Mouse (Mus musculus) heart, embryonic 11.5 days (tissue): ENCODE results near the gene D030056L22Rik. TPM values are rescaled to one million over a fixed set of nuclear protein-coding genes. Genes with fewer than 3 reads are reported as not detected.

Experiments
- ATAC-seq: fragments of 200-750 bp; cut with Nextera tagmentation; replicated peaks from 2 replicates; pipeline ENCODE4 v1.8.0; 2017; ENCODE audit warnings: moderate library complexity; ENCODE audit not compliant: insufficient number of reproducible peaks, low FRiP score, low TSS enrichment
- H3K27ac ChIP-seq: fragments of 300-500 bp; sonication (generic); 2 replicates; pipeline ENCODE4 v1.5.1; 2014; ENCODE audit warnings: mild to moderate bottlenecking, low read depth, low read length
- H3K27me3 ChIP-seq: fragments of 300-500 bp; sonication (generic); 2 replicates; pipeline ENCODE4 v1.6.1; 2014; ENCODE audit warnings: mild to moderate bottlenecking, low read length, mixed read lengths; ENCODE audit not compliant: control insufficient read depth, insufficient read depth
- H3K36me3 ChIP-seq: fragments of 300-500 bp; sonication (generic); 2 replicates; pipeline ENCODE4 v1.6.1; 2014; ENCODE audit warnings: mild to moderate bottlenecking, low read length, moderate library complexity, mixed read lengths; ENCODE audit not compliant: control insufficient read depth, insufficient read depth
- H3K4me1 ChIP-seq: fragments of 300-500 bp; sonication (generic); 2 replicates; pipeline ENCODE4 v1.6.1; 2014; ENCODE audit warnings: low read length; ENCODE audit not compliant: control insufficient read depth, insufficient read depth
- H3K4me2 ChIP-seq: fragments of 300-500 bp; sonication (generic); 2 replicates; pipeline ENCODE4 v1.6.1; 2014; ENCODE audit warnings: mild to moderate bottlenecking, moderate library complexity
- H3K4me3 ChIP-seq: fragments of 300-500 bp; sonication (generic); 2 replicates; pipeline ENCODE4 v1.5.1; 2014; ENCODE audit warnings: low read depth, low read length
- H3K9ac ChIP-seq: fragments of 300-500 bp; sonication (generic); 2 replicates; pipeline ENCODE4 v1.6.1; 2014; ENCODE audit warnings: mild to moderate bottlenecking, low read depth, low read length, moderate library complexity
- H3K9me3 ChIP-seq: fragments of 300-500 bp; sonication (generic); replicated peaks from 2 replicates; pipeline ENCODE4 v1.6.1; 2016; ENCODE audit warnings: low read length; ENCODE audit not compliant: control insufficient read depth
- WGBS: fragments of 180-500 bp; shearing (Covaris S2); extraction: QIAGEN DNeasy Blood & Tissue Kit; methylation state at CpG from one replicate; pipeline ENCODE4 v1.1.7; 2014; ENCODE audit not compliant: insufficient replicate concordance; 5-methylcytosine and 5-hydroxymethylcytosine counted together
- polyA plus RNA-seq: library from polyadenylated mRNA; unstranded; fragments of >200 nt; fragmentation: Nextera tagmentation; extraction: Ambion mirVana; gene quantifications from 2 replicates; pipeline ENCODE4 v1.2.1, GENCODE M21; 2014

D030056L22Rik gene
- polyA plus RNA-seq = 26.9 and 27.7 TPM in 2 replicates

DNA sequence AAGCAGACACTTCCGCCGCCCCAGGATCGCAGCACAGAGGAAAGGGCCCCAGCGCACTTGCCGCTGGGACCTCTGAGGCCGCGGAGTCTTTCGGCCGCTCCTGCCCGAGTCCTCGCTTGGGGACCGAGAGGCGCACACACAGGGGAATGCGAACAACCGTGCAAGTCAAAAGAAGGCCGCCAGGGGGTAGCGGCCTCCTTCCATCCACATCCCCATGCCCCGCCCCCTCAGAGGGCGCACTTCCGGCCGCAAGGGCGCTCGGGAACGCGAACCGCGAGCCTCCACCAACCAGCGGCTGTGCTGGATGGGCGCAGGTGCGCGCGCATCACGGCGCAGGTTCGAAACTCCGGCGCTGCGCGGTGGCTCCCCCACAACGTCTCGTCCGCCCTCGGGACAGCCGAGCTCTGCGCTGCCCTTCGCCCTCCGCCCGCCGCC, at the start of gene D030056L22Rik:
TSS of gene D030056L22Rik (plus strand) at position 328 of the 435 bp plus-strand sequence.
- Histone ChIP-seq H3K36me3 (no peaks in the 10 kb centered on the region), H3K27ac (peak within 1 kb of the TSS; percentile 93), H3K9me3 (no peaks in the 10 kb centered on the region), H3K27me3 (no peaks in the 10 kb centered on the region), H3K4me3 (peak within 1 kb of the TSS; percentile 89), H3K4me1 (peaks cover 12% of the 10 kb centered on the region), H3K4me2 (peak within 1 kb of the TSS; percentile 82), H3K9ac (peak within 1 kb of the TSS; percentile 90)
- peak; percentile 97 for ATAC-seq
- under 1% methylated on average over 38 of the region's 49 CpGs for WGBS

DNA sequence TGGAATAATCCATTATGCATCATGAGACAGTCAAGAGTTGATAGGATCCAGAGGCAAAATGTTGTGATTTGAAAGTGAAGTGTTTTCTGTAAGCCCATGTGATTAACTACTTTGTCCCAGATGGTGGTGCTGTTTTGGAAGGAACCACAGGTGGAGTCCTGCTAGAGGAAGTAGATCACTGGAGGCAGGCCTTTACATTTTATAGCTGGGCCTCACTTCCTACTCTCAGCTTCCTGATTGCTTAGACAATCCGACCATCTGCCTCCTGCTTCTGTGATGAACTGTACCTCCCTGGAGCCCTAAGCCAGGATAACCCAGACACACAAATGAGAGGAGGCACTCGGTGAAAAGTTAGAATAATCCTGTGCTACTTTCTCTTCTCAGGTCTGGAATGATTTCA, 49.1 kb upstream of the D030056L22Rik start:
- ATAC-seq = no peak
- Histone ChIP-seq H3K9ac (no peak overlapping the region), H3K27me3 (no peaks in the 10 kb centered on the region), H3K4me3 (no peak overlapping the region), H3K4me1 (no peaks in the 10 kb centered on the region), H3K36me3 (no peaks in the 10 kb centered on the region), H3K27ac (no peak overlapping the region), H3K9me3 (no peaks in the 10 kb centered on the region), H3K4me2 (no peak overlapping the region)
- 60% methylated on average over 2 of the region's 2 CpGs for WGBS

DNA sequence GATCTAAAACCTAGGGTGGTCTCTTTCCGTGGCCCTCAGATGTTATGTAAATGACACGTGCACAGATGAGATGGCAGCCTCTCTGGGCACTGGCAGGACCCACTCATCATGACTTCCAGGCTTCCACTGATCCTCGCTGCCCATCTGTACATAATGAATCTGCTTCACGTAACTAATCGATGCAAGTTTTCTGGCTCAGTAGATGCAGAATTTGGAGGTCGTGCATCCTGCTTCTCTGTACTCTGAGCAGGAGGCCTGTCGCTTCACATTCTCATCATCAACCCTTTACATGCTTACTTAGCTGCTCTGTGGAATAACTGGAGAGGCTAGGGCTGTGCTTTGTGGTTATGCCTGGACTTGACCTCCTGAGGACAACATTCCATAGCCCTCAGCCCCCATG, 46.0 kb upstream of the D030056L22Rik start:
- no peak overlapping the region for H3K4me2 ChIP-seq
- no peaks in the 10 kb centered on the region for H3K9me3 ChIP-seq
- no peaks in the 10 kb centered on the region for H3K36me3 ChIP-seq
- no peak overlapping the region for H3K27ac ChIP-seq
- WGBS = 85% methylated on average over 7 of the region's 7 CpGs
- no peak overlapping the region for H3K4me3 ChIP-seq
- ATAC-seq = no peak
- H3K27me3 ChIP-seq = no peaks in the 10 kb centered on the region
- no peaks in the 10 kb centered on the region for H3K4me1 ChIP-seq
- H3K9ac ChIP-seq = no peak overlapping the region

DNA sequence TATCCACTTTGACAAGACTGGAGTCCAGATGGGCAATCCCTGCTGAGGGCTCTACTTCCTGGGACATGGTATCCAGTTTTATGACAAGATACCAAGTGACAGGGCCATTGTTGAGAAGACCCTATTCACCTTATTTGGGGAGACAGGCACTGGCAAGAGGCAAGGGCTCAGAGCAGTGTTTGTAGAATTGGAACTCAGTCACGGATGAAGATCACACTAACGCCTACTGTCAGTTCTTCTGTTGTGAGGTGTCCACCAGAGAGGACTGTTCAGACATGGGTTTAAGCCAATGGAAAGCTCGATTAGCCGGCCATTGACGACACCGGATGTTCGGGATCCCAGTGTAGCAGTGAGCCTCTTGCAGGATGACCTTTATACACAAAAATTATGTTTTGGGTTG, 43.4 kb upstream of the D030056L22Rik start:
- no peak for ATAC-seq
- WGBS = 95% methylated on average over 7 of the region's 7 CpGs

DNA sequence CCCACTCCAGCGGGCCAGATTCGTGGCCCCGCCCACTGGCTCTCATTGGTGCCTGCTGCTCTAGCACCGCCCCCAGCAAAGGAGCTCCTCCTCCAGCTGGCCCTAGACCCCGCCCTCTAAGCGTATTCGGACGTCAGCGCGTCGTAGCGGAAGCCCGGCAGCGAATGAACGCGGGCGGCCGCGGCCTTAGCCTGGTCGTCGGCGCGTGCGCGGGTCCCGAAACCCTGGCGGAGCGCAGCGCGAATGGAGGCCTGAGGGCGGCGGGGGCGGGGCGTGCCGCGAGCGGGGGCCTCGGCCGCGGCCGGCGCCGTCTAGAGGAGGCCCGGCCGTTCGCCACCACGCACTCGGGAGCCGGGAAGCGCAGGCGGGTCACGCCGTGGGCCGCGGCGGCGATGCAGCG, 42.4 kb upstream of the D030056L22Rik start, which contains the start of gene Carnmt1:
TSS of gene Carnmt1 (plus strand) at position 157 of the 400 bp plus-strand sequence.
- Histone ChIP-seq H3K4me1 (peaks cover 9% of the 10 kb centered on the region), H3K4me3 (peak within 1 kb of the TSS; percentile 81), H3K27ac (peak within 1 kb of the TSS; percentile 87), H3K9me3 (no peaks in the 10 kb centered on the region), H3K27me3 (no peaks in the 10 kb centered on the region), H3K9ac (peak within 1 kb of the TSS; percentile 90), H3K36me3 (no peaks in the 10 kb centered on the region), H3K4me2 (peak within 1 kb of the TSS; percentile 80)
- peak; percentile 96 for ATAC-seq
- under 1% methylated on average over 52 of the region's 58 CpGs for WGBS

More for the DNA sequence above, 43.4 kb upstream of the D030056L22Rik start:
- peaks cover 4% of the 10 kb centered on the region for H3K4me1 ChIP-seq
- H3K27ac ChIP-seq = no peak overlapping the region
- H3K9me3 ChIP-seq = no peaks in the 10 kb centered on the region
- H3K36me3 ChIP-seq = no peaks in the 10 kb centered on the region
- H3K9ac ChIP-seq = no peak overlapping the region
- no peak overlapping the region for H3K4me3 ChIP-seq
- no peaks in the 10 kb centered on the region for H3K27me3 ChIP-seq
- no peak overlapping the region for H3K4me2 ChIP-seq

DNA sequence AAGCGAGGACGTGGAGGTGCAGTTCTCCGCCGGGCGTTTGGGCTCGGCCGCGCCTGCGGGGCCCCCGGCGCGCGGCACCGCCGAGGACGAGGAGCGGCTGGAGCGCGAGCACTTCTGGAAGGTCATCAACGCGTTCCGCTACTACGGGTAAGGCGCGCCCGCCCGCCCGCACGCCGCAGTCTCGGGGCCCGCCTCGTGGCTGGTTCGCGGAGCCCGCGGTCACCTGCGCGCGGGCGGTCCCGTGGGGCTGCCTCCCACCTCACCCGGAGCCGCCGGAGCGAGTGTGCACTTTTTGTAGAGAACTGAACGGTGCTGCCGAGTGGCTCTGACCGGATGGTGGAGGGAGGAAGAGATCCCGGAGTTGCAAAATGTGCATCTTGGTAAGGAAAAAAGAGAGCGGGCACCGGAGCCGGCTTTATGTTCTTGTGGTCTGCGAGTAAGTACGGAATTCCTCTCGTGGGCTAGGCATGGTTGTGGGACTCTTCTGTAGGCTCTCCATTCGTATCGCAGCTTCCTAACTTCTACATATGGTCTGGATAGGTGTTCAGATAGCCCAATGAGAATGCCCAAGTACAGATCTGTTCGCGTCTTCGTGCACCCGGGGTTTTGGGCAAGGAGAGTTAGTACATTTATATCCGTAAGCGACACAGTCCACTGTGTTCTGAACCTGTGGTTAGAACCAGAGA, 41.8 kb upstream of the D030056L22Rik start:
- H3K9me3 ChIP-seq = no peaks in the 10 kb centered on the region
- peak overlapping the region; percentile 90 for H3K9ac ChIP-seq
- ATAC-seq = peak; percentile 72
- H3K4me2 ChIP-seq = peak overlapping the region; percentile 80
- H3K27ac ChIP-seq = peak overlapping the region; percentile 87
- peak overlapping the region; percentile 81 for H3K4me3 ChIP-seq
- no peaks in the 10 kb centered on the region for H3K27me3 ChIP-seq
- no peaks in the 10 kb centered on the region for H3K36me3 ChIP-seq
- WGBS = under 1% methylated on average over 44 of the region's 64 CpGs
- peaks cover 9% of the 10 kb centered on the region for H3K4me1 ChIP-seq

DNA sequence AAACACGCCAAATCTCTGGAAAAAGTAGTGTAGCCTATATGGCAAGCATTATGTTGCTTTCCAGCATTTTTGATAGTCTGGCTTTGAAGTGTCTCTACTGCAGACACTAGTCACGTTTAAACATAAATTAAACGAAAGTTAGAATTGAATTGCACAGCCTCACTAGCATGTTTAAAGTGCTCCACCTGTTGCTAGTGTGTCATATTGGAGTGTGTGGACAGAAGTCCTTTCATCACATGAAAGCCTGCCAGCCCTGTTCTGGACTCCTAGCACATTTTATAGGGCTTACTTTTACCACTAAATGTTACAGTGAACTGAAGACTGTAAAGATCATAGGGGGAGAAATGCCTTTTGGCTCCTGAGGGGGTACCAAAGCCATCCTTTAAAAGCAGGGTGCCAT, 40.5 kb upstream of the D030056L22Rik start:
- no peak overlapping the region for H3K27ac ChIP-seq
- ATAC-seq = no peak
- no peaks in the 10 kb centered on the region for H3K9me3 ChIP-seq
- H3K4me2 ChIP-seq = peak overlapping the region; percentile 80
- H3K9ac ChIP-seq = no peak overlapping the region
- peaks cover 9% of the 10 kb centered on the region for H3K4me1 ChIP-seq
- 47% methylated on average over 3 of the region's 3 CpGs for WGBS
- H3K4me3 ChIP-seq = no peak overlapping the region; the same call in 1 of the 2 replicates
- H3K36me3 ChIP-seq = no peaks in the 10 kb centered on the region
- H3K27me3 ChIP-seq = no peaks in the 10 kb centered on the region

DNA sequence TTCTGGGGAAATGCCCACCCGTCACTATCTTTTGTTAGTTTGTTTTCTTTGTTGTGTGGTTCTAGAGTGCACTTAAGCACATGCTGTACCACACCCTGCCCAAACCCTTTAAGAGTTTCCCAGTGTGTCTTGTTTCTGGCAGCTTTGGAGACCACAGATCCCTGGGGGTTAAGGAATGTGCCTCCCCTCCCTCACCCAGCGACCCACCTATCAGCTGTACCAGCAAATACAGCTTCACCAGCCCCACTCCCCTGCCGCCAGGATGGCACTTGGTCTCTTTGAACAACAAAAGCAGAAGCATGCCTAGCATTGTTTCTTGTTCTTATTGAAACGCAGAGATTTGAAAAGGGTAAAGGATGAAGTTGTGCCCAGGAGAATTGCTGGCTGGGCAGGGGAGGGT, 39.9 kb upstream of the D030056L22Rik start:
- H3K27ac ChIP-seq = no peak overlapping the region
- H3K36me3 ChIP-seq = no peaks in the 10 kb centered on the region
- H3K27me3 ChIP-seq = no peaks in the 10 kb centered on the region
- 26% methylated on average over 4 of the region's 4 CpGs for WGBS
- H3K4me2 ChIP-seq = peak overlapping the region; percentile 80
- no peak overlapping the region for H3K9ac ChIP-seq
- no peaks in the 10 kb centered on the region for H3K9me3 ChIP-seq
- H3K4me3 ChIP-seq = no peak overlapping the region
- no peak for ATAC-seq
- peaks cover 9% of the 10 kb centered on the region for H3K4me1 ChIP-seq

DNA sequence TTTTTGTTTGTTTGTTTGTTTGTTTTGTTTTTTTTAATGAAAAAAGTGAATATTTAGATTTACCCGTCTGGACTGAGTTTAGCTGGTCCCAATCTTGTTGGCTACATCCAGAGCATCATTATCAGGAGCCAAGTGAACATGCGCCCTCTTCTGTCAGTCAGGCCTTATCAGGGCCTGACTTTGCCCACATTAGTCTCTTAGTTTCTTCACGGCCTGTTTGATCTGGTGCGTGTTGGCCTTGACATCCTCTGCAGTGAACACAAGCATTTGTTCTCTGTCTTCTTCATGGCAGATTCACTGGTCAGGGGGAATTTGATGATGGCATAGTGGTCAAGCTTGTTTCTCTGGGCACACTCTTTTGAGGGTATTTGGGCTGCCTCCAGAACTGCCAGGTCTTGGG, 30.9 kb upstream of the D030056L22Rik start:
- no peak overlapping the region for H3K4me3 ChIP-seq
- ATAC-seq = no peak
- H3K27me3 ChIP-seq = no peaks in the 10 kb centered on the region
- H3K4me1 ChIP-seq = no peaks in the 10 kb centered on the region
- no peak overlapping the region for H3K27ac ChIP-seq
- 43% methylated on average over 4 of the region's 4 CpGs for WGBS
- no peaks in the 10 kb centered on the region for H3K9me3 ChIP-seq
- H3K9ac ChIP-seq = no peak overlapping the region
- H3K4me2 ChIP-seq = no peak overlapping the region
- no peaks in the 10 kb centered on the region; the same call in 1 of the 2 replicates for H3K36me3 ChIP-seq
